Mouse (Mus musculus) NIH3T3 (cell line): ENCODE results near the gene Gpatch2l.

Experiments
- DNase-seq: peaks from one replicate; pipeline ENCODE4 v3.0.0-alpha.2; 2012; ENCODE audit warnings: low read depth

Gpatch2l gene

GRCm38 (mm10) chr12:86241604-86242536 lies at the start of gene Gpatch2l:
Gene Gpatch2l (plus strand): TSS chr12:86241858.
- peak; percentile 98 for DNase-seq

- DNase-seq = no peak
Measured at GRCm38 (mm10) chr12:86192036-86192449, 49.6 kb upstream of the Gpatch2l start.

- DNase-seq = no peak
Measured at GRCm38 (mm10) chr12:86196944-86197343, 44.7 kb upstream of the Gpatch2l start.

GRCm38 (mm10) chr12:86203443-86204057 lies 38.1 kb upstream of the Gpatch2l start:
- DNase-seq = no peak

GRCm38 (mm10) chr12:86211099-86211520 lies 30.5 kb upstream of the Gpatch2l start:
- no peak for DNase-seq

GRCm38 (mm10) chr12:86212693-86213470 lies 28.8 kb upstream of the Gpatch2l start:
- DNase-seq = peak; percentile 80

- no peak for DNase-seq
Measured at GRCm38 (mm10) chr12:86214201-86214600, 27.5 kb upstream of the Gpatch2l start.

- DNase-seq = peak; percentile 48
Measured at GRCm38 (mm10) chr12:86216687-86217421, 24.8 kb upstream of the Gpatch2l start.

- no peak for DNase-seq
Measured at GRCm38 (mm10) chr12:86220200-86221021, 21.2 kb upstream of the Gpatch2l start.

GRCm38 (mm10) chr12:86221074-86221703 lies 20.5 kb upstream of the Gpatch2l start:
- no peak for DNase-seq

GRCm38 (mm10) chr12:86234295-86234694 lies 7.4 kb upstream of the Gpatch2l start:
- no peak for DNase-seq

- DNase-seq = peak; percentile 25
Measured at GRCm38 (mm10) chr12:86238736-86239135, 2.9 kb upstream of the Gpatch2l start.

- no peak for DNase-seq
Measured at GRCm38 (mm10) chr12:86242563-86242962, 905 bp downstream of the Gpatch2l start.

- no peak for DNase-seq
Measured at GRCm38 (mm10) chr12:86243936-86244335, 2.3 kb downstream of the Gpatch2l start.

GRCm38 (mm10) chr12:86250183-86250582 lies 8.5 kb downstream of the Gpatch2l start:
- DNase-seq = no peak

- DNase-seq = no peak
Measured at GRCm38 (mm10) chr12:86254910-86255309, 13.3 kb downstream of the Gpatch2l start.

- no peak for DNase-seq
Measured at GRCm38 (mm10) chr12:86271626-86272025, 30.0 kb downstream of the Gpatch2l start.

- no peak for DNase-seq
Measured at GRCm38 (mm10) chr12:86274246-86274645, 32.6 kb downstream of the Gpatch2l start.

- no peak for DNase-seq
Measured at GRCm38 (mm10) chr12:86275731-86276130, 34.1 kb downstream of the Gpatch2l start.

GRCm38 (mm10) chr12:86276463-86276862 lies 34.8 kb downstream of the Gpatch2l start:
- no peak for DNase-seq
